Mouse (Mus musculus): ENCODE measurements around the gene Agap1.
A peak's percentile ranks its signal among the peaks of the same experiment; 100 is the strongest.

Agap1 gene

GRCm38 (mm10) chr1:89801506-89801905 is 346.9 kb downstream of the Agap1 start:
- no peak for DNase-seq

- DNase-seq: no peak
Measured at GRCm38 (mm10) chr1:89804981-89805380, 350.4 kb downstream of the Agap1 start.

- no peak for DNase-seq
Measured at GRCm38 (mm10) chr1:89812816-89813215, 358.2 kb downstream of the Agap1 start.

GRCm38 (mm10) chr1:89816487-89817206 is 362.0 kb downstream of the Agap1 start:
- no peak for DNase-seq

- no peak for DNase-seq
Measured at GRCm38 (mm10) chr1:89821822-89822221, 367.2 kb downstream of the Agap1 start.

- no peak for DNase-seq
Measured at GRCm38 (mm10) chr1:89822431-89822830, 367.8 kb downstream of the Agap1 start.

GRCm38 (mm10) chr1:89823036-89823435 is 368.4 kb downstream of the Agap1 start:
- DNase-seq: no peak

GRCm38 (mm10) chr1:89827051-89827450 is 372.4 kb downstream of the Agap1 start:
- no peak for DNase-seq

- no peak for DNase-seq
Measured at GRCm38 (mm10) chr1:89831095-89831494, 376.5 kb downstream of the Agap1 start.

GRCm38 (mm10) chr1:89844064-89844463 is 389.5 kb downstream of the Agap1 start:
- DNase-seq: no peak

- DNase-seq: no peak
Measured at GRCm38 (mm10) chr1:89845487-89845886, 390.9 kb downstream of the Agap1 start.

- no peak for DNase-seq
Measured at GRCm38 (mm10) chr1:89846148-89846547, 391.5 kb downstream of the Agap1 start.

GRCm38 (mm10) chr1:89848356-89849039 is 393.9 kb downstream of the Agap1 start:
- no peak for DNase-seq

GRCm38 (mm10) chr1:89849151-89849860 is 394.7 kb downstream of the Agap1 start:
- no peak for DNase-seq

GRCm38 (mm10) chr1:89849861-89850230 is 395.2 kb downstream of the Agap1 start:
- no peak for DNase-seq

- no peak for DNase-seq
Measured at GRCm38 (mm10) chr1:89850681-89851414, 396.2 kb downstream of the Agap1 start.

GRCm38 (mm10) chr1:89859182-89859581 is 404.6 kb downstream of the Agap1 start:
- DNase-seq: peak; percentile 59

GRCm38 (mm10) chr1:89860017-89860730 is 405.6 kb downstream of the Agap1 start:
- peak; percentile 73 for DNase-seq

GRCm38 (mm10) chr1:89865787-89866186 is 411.2 kb downstream of the Agap1 start:
- DNase-seq: no peak

GRCm38 (mm10) chr1:89867847-89868246 is 413.2 kb downstream of the Agap1 start:
- no peak for DNase-seq

- DNase-seq: no peak
Measured at GRCm38 (mm10) chr1:89870134-89870905, 415.7 kb downstream of the Agap1 start.

- DNase-seq: no peak
Measured at GRCm38 (mm10) chr1:89870906-89871211, 416.3 kb downstream of the Agap1 start.

Measured in cerebellum, adult 9-10 months (tissue).